Mouse (Mus musculus) frontal cortex, postnatal 36 days (tissue): ENCODE measurements around the gene Gm21904.
"Not testable (repeated sequence)": the region's sequence is repeated elsewhere in the genome, so short reads cannot be mapped to it uniquely, and the experiment has no call there.

Experiments
- DNase-seq, 2 experiments: peaks; one replicate each; pipeline ENCODE4 v3.0.0; 2022; ENCODE audit warnings: low spot score in 2 of 2

The Gm21904 gene

GRCm38 (mm10) chrY:17846166-17846565, at the start of gene Gm21904:
TSS of gene Gm21904 (minus strand) at chrY:17846266.
- DNase-seq = not testable (repeated sequence)

GRCm38 (mm10) chrY:17874441-17874840, 28.4 kb upstream of the Gm21904 start, which contains the start of the genes Gm20772 and Gm20831:
TSS of gene Gm20772 (plus strand) at chrY:17874741.
TSS of gene Gm20831 (plus strand) at chrY:17874741.
- DNase-seq = not testable (repeated sequence)
